Mouse (Mus musculus): Measurements from ENCODE around the gene Ankrd12. TPM values are rescaled to one million over a fixed set of nuclear protein-coding genes. Genes with fewer than 3 reads are reported as not detected.
A peak's percentile ranks its signal among the peaks of the same experiment; 100 is the strongest.

Gene Ankrd12
- total and polyA plus RNA-seq, 3 experiments: 9.6 to 13.3 TPM; not detected in 1

- peaks cover 0 to 12% of the 10 kb centered on the region in 2 experiments; a peak in 3 of 4 replicates for H3K4me1 ChIP-seq (ENCODE audit: control insufficient read depth in 1 of 2, insufficient read depth in 2 of 2, low read length in 2 of 2)
Observed at GRCm38 (mm10) chr17:66107466-66107865, 30.6 kb upstream of the Ankrd12 start.

GRCm38 (mm10) chr17:66106601-66107267 lies 29.8 kb upstream of the Ankrd12 start:
- H3K4me3 ChIP-seq (ENCODE audit: control insufficient read depth in 1 of 2, insufficient read depth in 1 of 2, low read depth in 2 of 2, low read length in 2 of 2): 0 out of 4 replicates have a peak overlapping the region, but pooled peaks of 1 of the 2 experiments have one; percentile 41
- DNase-seq (ENCODE audit: low read depth, low spot score): peak; percentile 82
- peaks cover 4% of the 10 kb centered on the region for H3K79me2 ChIP-seq (ENCODE audit: control insufficient read depth, insufficient read depth, low read length, poor library complexity)

More at GRCm38 (mm10) chr17:66107466-66107865, 30.6 kb upstream of the Ankrd12 start:
- Histone ChIP-seq H3K27me3 (ENCODE audit: control insufficient read depth in 1 of 2, insufficient read depth in 2 of 2, low read length in 2 of 2) (no peaks in the 10 kb centered on the region), H3K9ac (ENCODE audit: control insufficient read depth, low read depth, low read length, poor library complexity, severe bottlenecking) (no peak overlapping the region), H3K36me3 (ENCODE audit: control insufficient read depth in 1 of 2, insufficient read depth in 2 of 2, low read length in 2 of 2) (peaks cover 0 to 8% of the 10 kb centered on the region in 2 experiments; a peak in 2 of 4 replicates), H3K9me3 (replicated peaks; ENCODE audit: insufficient read depth, low read length) (no peaks in the 10 kb centered on the region), H3K4me3 (ENCODE audit: control insufficient read depth in 1 of 2, insufficient read depth in 1 of 2, low read depth in 2 of 2, low read length in 2 of 2) (no peak overlapping the region), H3K27ac (ENCODE audit: control insufficient read depth, low read depth, low read length) (no peak overlapping the region), H3K79me2 (ENCODE audit: control insufficient read depth, insufficient read depth, low read length, poor library complexity) (peaks cover 10% of the 10 kb centered on the region)
- TF ChIP-seq ZMIZ1 (IDR thresholded peaks at IDR 0.05; ENCODE audit: low read depth, low read length): no peak
- no peak for TF ChIP-seq POLR2AphosphoS5 (IDR thresholded peaks at IDR 0.05; ENCODE audit: borderline replicate concordance, low read depth, low read length)
- no peak for TF ChIP-seq CTCF (IDR thresholded peaks at IDR 0.05 in 2 of 3, conservative IDR thresholded peaks at IDR 0.05 in 1 of 3; ENCODE audit: control insufficient read depth in 1 of 3, insufficient read depth in 1 of 3, low read depth in 2 of 3, low read length in 3 of 3, poor library complexity in 1 of 3, severe bottlenecking in 1 of 3)
- no peak for TF ChIP-seq MAFK (IDR thresholded peaks at IDR 0.05; ENCODE audit: borderline replicate concordance, low read depth, low read length)
- TF ChIP-seq CHD2 (IDR thresholded peaks at IDR 0.05; ENCODE audit: low read length): no peak
- no peak for TF ChIP-seq BHLHE40 (IDR thresholded peaks at IDR 0.05; ENCODE audit: borderline replicate concordance, low read depth, low read length)
- no peak for TF ChIP-seq USF1 (IDR thresholded peaks at IDR 0.05; ENCODE audit: low read depth, low read length)
- no peak for TF ChIP-seq JUND (IDR thresholded peaks at IDR 0.05; ENCODE audit: low read depth, low read length)
- no peak for TF ChIP-seq POLR2AphosphoS2 (IDR thresholded peaks at IDR 0.05; ENCODE audit: low read length)
- no peak for TF ChIP-seq MXI1 (IDR thresholded peaks at IDR 0.05; ENCODE audit: low read depth, low read length)
- TF ChIP-seq POLR2A (IDR thresholded peaks at IDR 0.05; ENCODE audit: control insufficient read depth in 1 of 2, insufficient read depth in 1 of 2, low read depth in 1 of 2, low read length in 2 of 2, poor library complexity in 1 of 2): no peak
- TF ChIP-seq NELFE (IDR thresholded peaks at IDR 0.05; ENCODE audit: low read depth, low read length): no peak
- DNase-seq (ENCODE audit: low read depth, low spot score): no peak

More at GRCm38 (mm10) chr17:66106601-66107267, 29.8 kb upstream of the Ankrd12 start:
- H3K4me1 ChIP-seq (ENCODE audit: control insufficient read depth in 1 of 2, insufficient read depth in 2 of 2, low read length in 2 of 2): peaks cover 0 to 10% of the 10 kb centered on the region in 2 experiments; a peak in 3 of 4 replicates
- no peaks in the 10 kb centered on the region for H3K27me3 ChIP-seq (ENCODE audit: control insufficient read depth in 1 of 2, insufficient read depth in 2 of 2, low read length in 2 of 2)
- TF ChIP-seq GATA1 (IDR thresholded peaks at IDR 0.05; ENCODE audit: low read depth, low read length) (peak; percentile 62), TBP (IDR thresholded peaks at IDR 0.05; ENCODE audit: low read depth, low read length) (peak; percentile 38; the same call in 1 of the 2 replicates), POLR2A (IDR thresholded peaks at IDR 0.05; ENCODE audit: control insufficient read depth in 1 of 2, insufficient read depth in 1 of 2, low read depth in 1 of 2, low read length in 2 of 2, poor library complexity in 1 of 2) (no peak), SMC3 (IDR thresholded peaks at IDR 0.05; ENCODE audit: low read depth, low read length) (peak; percentile 95), ZKSCAN1 (IDR thresholded peaks at IDR 0.05; ENCODE audit: low read depth, low read length) (no peak), ZC3H11A (IDR thresholded peaks at IDR 0.05; ENCODE audit: low read depth, low read length) (peak; percentile 88), TCF12 (IDR thresholded peaks at IDR 0.05; ENCODE audit: low read depth, low read length) (no peak), GABPA (IDR thresholded peaks at IDR 0.05; ENCODE audit: low read depth, low read length) (no peak), HCFC1 (IDR thresholded peaks at IDR 0.05; ENCODE audit: low read depth, low read length) (peak; percentile 47; the same call in 1 of the 2 replicates), RAD21 (IDR thresholded peaks at IDR 0.05; ENCODE audit: low read depth, low read length) (peak; percentile 87), CTCF (IDR thresholded peaks at IDR 0.05 in 2 of 3, conservative IDR thresholded peaks at IDR 0.05 in 1 of 3; ENCODE audit: control insufficient read depth in 1 of 3, insufficient read depth in 1 of 3, low read depth in 2 of 3, low read length in 3 of 3, poor library complexity in 1 of 3, severe bottlenecking in 1 of 3) (peak; percentile 84 to 96 (median 94)), ELF1 (IDR thresholded peaks at IDR 0.05; ENCODE audit: low read depth, low read length) (no peak), E2F4 (IDR thresholded peaks at IDR 0.05; ENCODE audit: borderline replicate concordance, low read depth, low read length) (no peak)
- peaks cover 0 to 3% of the 10 kb centered on the region in 2 experiments; a peak in 2 of 4 replicates for H3K36me3 ChIP-seq (ENCODE audit: control insufficient read depth in 1 of 2, insufficient read depth in 2 of 2, low read length in 2 of 2)
- H3K9ac ChIP-seq (ENCODE audit: control insufficient read depth, low read depth, low read length, poor library complexity, severe bottlenecking): no peak overlapping the region
- no peak overlapping the region for H3K27ac ChIP-seq (ENCODE audit: control insufficient read depth, low read depth, low read length)
- H3K9me3 ChIP-seq (replicated peaks; ENCODE audit: insufficient read depth, low read length): no peaks in the 10 kb centered on the region
